Mouse (Mus musculus) forebrain, embryonic 11.5 days (tissue): Measurements from ENCODE around the gene Pttg1. TPM values are rescaled to one million over a fixed set of nuclear protein-coding genes. Genes with fewer than 3 reads are reported as not detected.

Source experiments
- ATAC-seq: fragments of 200-750 bp; cut with Nextera tagmentation; replicated peaks from 2 replicates; pipeline ENCODE4 v1.8.0; 2017; ENCODE audit warnings: moderate TSS enrichment; ENCODE audit not compliant: low FRiP score
- DNase-seq: peaks from one replicate; pipeline ENCODE4 v3.0.0-alpha.2; 2017; ENCODE audit warnings: low spot score
- H3K27ac ChIP-seq: fragments of 300-500 bp; sonication (generic); 2 replicates; pipeline ENCODE4 v1.5.1; 2014; ENCODE audit warnings: low read depth, low read length
- H3K27me3 ChIP-seq: fragments of 300-500 bp; sonication (generic); 2 replicates; pipeline ENCODE4 v1.6.1; 2014; ENCODE audit warnings: mild to moderate bottlenecking, low read length, mixed read lengths; ENCODE audit not compliant: control insufficient read depth, insufficient read depth
- H3K36me3 ChIP-seq: fragments of 300-500 bp; sonication (generic); 2 replicates; pipeline ENCODE4 v1.6.1; 2014; ENCODE audit warnings: mild to moderate bottlenecking, low read length, moderate library complexity, mixed read lengths; ENCODE audit not compliant: control insufficient read depth, insufficient read depth
- H3K4me1 ChIP-seq: fragments of 300-500 bp; sonication (generic); replicated peaks from 2 replicates; pipeline ENCODE4 v1.6.1; 2014; ENCODE audit warnings: low read length, mixed read lengths; ENCODE audit not compliant: control insufficient read depth, insufficient read depth
- H3K4me2 ChIP-seq: fragments of 300-500 bp; sonication (generic); 2 replicates; pipeline ENCODE4 v1.6.1; 2014; ENCODE audit warnings: low read depth, mild to moderate bottlenecking, low read length, moderate library complexity, mixed read lengths; ENCODE audit not compliant: severe bottlenecking
- H3K4me3 ChIP-seq: fragments of 300-500 bp; sonication (generic); 2 replicates; pipeline ENCODE4 v1.5.1; 2014; ENCODE audit warnings: low read depth, low read length
- H3K9ac ChIP-seq: fragments of 300-500 bp; sonication (generic); 2 replicates; pipeline ENCODE4 v1.6.1; 2014; ENCODE audit warnings: low read length
- H3K9me3 ChIP-seq: fragments of 300-500 bp; sonication (generic); 2 replicates; pipeline ENCODE4 v1.6.1; 2016; ENCODE audit warnings: low read length, mixed read lengths; ENCODE audit not compliant: control insufficient read depth
- WGBS: fragments of 180-500 bp; shearing (Covaris S2); extraction: QIAGEN DNeasy Blood & Tissue Kit; methylation state at CpG from one replicate; pipeline ENCODE4 v1.1.7; 2014; 5-methylcytosine and 5-hydroxymethylcytosine counted together
- polyA plus RNA-seq: library from polyadenylated mRNA; unstranded; fragments of >200 nt; fragmentation: Nextera tagmentation; extraction: Ambion mirVana; gene quantifications from 2 replicates; pipeline ENCODE4 v1.2.1, GENCODE M21; 2014

Pttg1 gene
- polyA plus RNA-seq, 1 experiment from 2014 or later = 68.2 TPM

- Histone ChIP-seq H3K9me3 (no peaks in the 10 kb centered on the region), H3K27ac (no peak overlapping the region), H3K4me3 (no peak overlapping the region), H3K4me2 (no peak overlapping the region), H3K36me3 (no peaks in the 10 kb centered on the region), H3K4me1 (peaks cover 6% of the 10 kb centered on the region; the same call in 1 of the 2 replicates), H3K27me3 (no peaks in the 10 kb centered on the region), H3K9ac (no peak overlapping the region)
- no peak for ATAC-seq
- no peak for DNase-seq
- WGBS = 91% methylated on average over 14 of the region's 14 CpGs
These were observed 38.8 kb downstream of the Pttg1 start for GRCm38 (mm10) chr11:43387004-43387880.

- peaks cover 6% of the 10 kb centered on the region; the same call in 1 of the 2 replicates for H3K4me1 ChIP-seq
- H3K27me3 ChIP-seq = no peaks in the 10 kb centered on the region
- ATAC-seq (peak; percentile 75), DNase-seq (peak; percentile 56)
- peak overlapping the region; percentile 54 for H3K4me2 ChIP-seq
- peak overlapping the region; percentile 59 for H3K9ac ChIP-seq
- H3K27ac ChIP-seq = no peak overlapping the region
- 0% methylated on average over 8 of the region's 8 CpGs for WGBS
- H3K9me3 ChIP-seq = no peaks in the 10 kb centered on the region
- H3K36me3 ChIP-seq = no peaks in the 10 kb centered on the region
- H3K4me3 ChIP-seq = peak overlapping the region; percentile 24; the same call in 1 of the 2 replicates
These were observed 40.3 kb downstream of the Pttg1 start for GRCm38 (mm10) chr11:43385716-43386115.

GRCm38 (mm10) chr11:43385055-43385649 is 40.9 kb downstream of the Pttg1 start:
- WGBS = 1% methylated on average over 18 of the region's 18 CpGs
- H3K4me2 ChIP-seq = peak overlapping the region; percentile 54
- H3K27me3 ChIP-seq = no peaks in the 10 kb centered on the region
- ATAC-seq (peak; percentile 66), DNase-seq (peak; percentile 69)
- no peaks in the 10 kb centered on the region for H3K36me3 ChIP-seq
- peaks cover 6% of the 10 kb centered on the region; the same call in 1 of the 2 replicates for H3K4me1 ChIP-seq
- peak overlapping the region; percentile 59 for H3K9ac ChIP-seq
- H3K4me3 ChIP-seq = peak overlapping the region; percentile 24
- no peak overlapping the region for H3K27ac ChIP-seq
- H3K9me3 ChIP-seq = no peaks in the 10 kb centered on the region

GRCm38 (mm10) chr11:43383581-43383980 is 42.5 kb downstream of the Pttg1 start:
- ATAC-seq = no peak
- Histone ChIP-seq H3K27ac (no peak overlapping the region), H3K36me3 (no peaks in the 10 kb centered on the region), H3K9ac (no peak overlapping the region), H3K9me3 (no peaks in the 10 kb centered on the region), H3K27me3 (no peaks in the 10 kb centered on the region), H3K4me3 (no peak overlapping the region), H3K4me2 (no peak overlapping the region), H3K4me1 (peaks cover 6% of the 10 kb centered on the region; the same call in 1 of the 2 replicates)
- DNase-seq = no peak
- 75% methylated on average over 2 of the region's 2 CpGs for WGBS

- no peaks in the 10 kb centered on the region for H3K27me3 ChIP-seq
- H3K4me3 ChIP-seq = no peak overlapping the region
- DNase-seq (no peak), ATAC-seq (no peak)
- no peak overlapping the region for H3K4me2 ChIP-seq
- no peaks in the 10 kb centered on the region for H3K36me3 ChIP-seq
- H3K4me1 ChIP-seq = peaks cover 6% of the 10 kb centered on the region; the same call in 1 of the 2 replicates
- H3K9me3 ChIP-seq = no peaks in the 10 kb centered on the region
- H3K27ac ChIP-seq = no peak overlapping the region
- no peak overlapping the region for H3K9ac ChIP-seq
- WGBS = 89% methylated on average over 7 of the region's 7 CpGs
These were observed 45.1 kb downstream of the Pttg1 start for GRCm38 (mm10) chr11:43380901-43381300.

- H3K4me2 ChIP-seq = no peak overlapping the region
- no peaks in the 10 kb centered on the region for H3K36me3 ChIP-seq
- no peak overlapping the region for H3K4me3 ChIP-seq
- no peak overlapping the region for H3K9ac ChIP-seq
- H3K4me1 ChIP-seq = peaks cover 2% of the 10 kb centered on the region; the same call in 1 of the 2 replicates
- DNase-seq (no peak), ATAC-seq (no peak)
- H3K27me3 ChIP-seq = no peaks in the 10 kb centered on the region
- H3K9me3 ChIP-seq = no peaks in the 10 kb centered on the region
- 84% methylated on average over 11 of the region's 11 CpGs for WGBS
- no peak overlapping the region for H3K27ac ChIP-seq
These were observed 46.1 kb downstream of the Pttg1 start for GRCm38 (mm10) chr11:43379911-43380485.

GRCm38 (mm10) chr11:43379488-43379887 is 46.6 kb downstream of the Pttg1 start:
- Histone ChIP-seq H3K4me1 (no peaks in the 10 kb centered on the region), H3K36me3 (no peaks in the 10 kb centered on the region), H3K4me3 (no peak overlapping the region), H3K4me2 (no peak overlapping the region), H3K27ac (no peak overlapping the region), H3K9ac (no peak overlapping the region), H3K9me3 (no peaks in the 10 kb centered on the region), H3K27me3 (no peaks in the 10 kb centered on the region)
- ATAC-seq = no peak
- no peak for DNase-seq
- 91% methylated on average over 3 of the region's 3 CpGs for WGBS

- DNase-seq = no peak
- no peaks in the 10 kb centered on the region for H3K4me1 ChIP-seq
- no peaks in the 10 kb centered on the region for H3K27me3 ChIP-seq
- H3K36me3 ChIP-seq = no peaks in the 10 kb centered on the region
- WGBS = 83% methylated on average over 8 of the region's 8 CpGs
- ATAC-seq = no peak
- H3K4me2 ChIP-seq = no peak overlapping the region
- no peak overlapping the region for H3K27ac ChIP-seq
- H3K4me3 ChIP-seq = no peak overlapping the region
- no peak overlapping the region for H3K9ac ChIP-seq
- no peaks in the 10 kb centered on the region for H3K9me3 ChIP-seq
These were observed 48.8 kb downstream of the Pttg1 start for GRCm38 (mm10) chr11:43377083-43377850.
